In genomic region chr8:95434233-95434632, GRCm38 (mm10) we compare ENCODE assay signal across 8 mouse cellular contexts. TPM values are rescaled to one million over a fixed set of nuclear protein-coding genes. Genes with fewer than 3 reads are reported as not detected.
DNase-seq lines count a peak whose midpoint lies in the region; ATAC-seq and TF ChIP-seq lines count a peak whose summit lies in the region.

No protein-coding gene starts in this region.

- H3K36me3 ChIP-seq in kidney, embryonic 14.5 days (ENCODE audit: control insufficient read depth, insufficient read depth, low read length), result no peaks in the 10 kb centered on the region
- peaks cover 2% of the 10 kb centered on the region for H3K36me3 ChIP-seq in erythroblast, embryonic 14.5 days (ENCODE audit: control insufficient read depth)
- H3K36me3 ChIP-seq in kidney, embryonic 15.5 days, result no peaks in the 10 kb centered on the region
- H3K36me3 ChIP-seq in lung, embryonic 16.5 days (ENCODE audit: control insufficient read depth, insufficient read depth, low read length), result no peaks in the 10 kb centered on the region

- in situ Hi-C loops in Patski (cut with MboI; ENCODE audit: low pct_unique_long_range_greater_than_20kb), result loop anchor here (5.0 to 10.0 kb wide), 2 partner anchors 82 to 179 kb away; partner anchors contain the start of gene Mmp15

- peak overlapping the region; percentile 94 for H3K9ac ChIP-seq in kidney, embryonic 14.5 days (ENCODE audit: low read depth, low read length)
- peak overlapping the region; percentile 94 for H3K9ac ChIP-seq in kidney, embryonic 15.5 days
- peak overlapping the region; percentile 95 for H3K9ac ChIP-seq in lung, embryonic 16.5 days (ENCODE audit: low read length)

- peak overlapping the region; percentile 72 for H3K4me2 ChIP-seq in kidney, embryonic 14.5 days (replicated peaks; ENCODE audit: low read depth, low read length)
- peak overlapping the region; percentile 79 for H3K4me2 ChIP-seq in kidney, embryonic 15.5 days
- H3K4me2 ChIP-seq in lung, embryonic 16.5 days (ENCODE audit: low read depth, low read length), result peak overlapping the region; percentile 93

- DNase-seq in kidney, postnatal 4 days, result no peak
- DNase-seq in Patski (ENCODE audit: low read depth, low spot score), result no peak
- peak; percentile 69 for DNase-seq in yolk sac, embryonic 10.5 days (ENCODE audit: low spot score)
- no peak for DNase-seq in B cell, adult 2 months

- no peaks in the 10 kb centered on the region for H3K9me3 ChIP-seq in kidney, embryonic 14.5 days (ENCODE audit: control insufficient read depth, low read length)
- H3K9me3 ChIP-seq in erythroblast, embryonic 14.5 days (ENCODE audit: control insufficient read depth, low read length), result no peaks in the 10 kb centered on the region
- H3K9me3 ChIP-seq in kidney, embryonic 15.5 days (replicated peaks), result no peaks in the 10 kb centered on the region
- H3K9me3 ChIP-seq in lung, embryonic 16.5 days (ENCODE audit: control insufficient read depth, low read length), result no peaks in the 10 kb centered on the region

- CTCF ChIA-PET in Patski (lab: Charles Lee), result interaction anchor here (1.1 to 2.4 kb wide), 4 partner anchors 12 to 105 kb away, joined by 3 to 7 read pairs (median 4); partner anchors contain the start of gene Usb1

- POLR2A ChIA-PET in Patski (lab: Charles Lee), result interaction anchor here (0.7 kb wide), 2 partner anchors 87 to 102 kb away, joined by 3 to 4 read pairs; partner anchors contain the start of genes Usb1 and Zfp319

- under 1% methylated on average over 25 of the region's 25 CpGs for WGBS in kidney, embryonic 14.5 days
- under 1% methylated on average over 25 of the region's 25 CpGs for WGBS in kidney, embryonic 15.5 days
- WGBS in lung, embryonic 16.5 days, result 0% methylated on average over 25 of the region's 25 CpGs

- H3K4me1 ChIP-seq in kidney, embryonic 14.5 days (ENCODE audit: control insufficient read depth, insufficient read depth, low read length), result peaks cover 30% of the 10 kb centered on the region
- peaks cover 47% of the 10 kb centered on the region for H3K4me1 ChIP-seq in erythroblast, embryonic 14.5 days (ENCODE audit: control insufficient read depth)
- H3K4me1 ChIP-seq in kidney, embryonic 15.5 days, result peaks cover 42% of the 10 kb centered on the region
- peaks cover 30% of the 10 kb centered on the region for H3K4me1 ChIP-seq in lung, embryonic 16.5 days (replicated peaks; ENCODE audit: control insufficient read depth, insufficient read depth, low read length)

- H3K27me3 ChIP-seq in kidney, embryonic 14.5 days (ENCODE audit: control insufficient read depth, insufficient read depth, low read length), result no peaks in the 10 kb centered on the region
- H3K27me3 ChIP-seq in Patski, result no peaks in the 10 kb centered on the region
- no peaks in the 10 kb centered on the region for H3K27me3 ChIP-seq in erythroblast, embryonic 14.5 days (ENCODE audit: control insufficient read depth)
- no peaks in the 10 kb centered on the region for H3K27me3 ChIP-seq in kidney, embryonic 15.5 days
- no peaks in the 10 kb centered on the region for H3K27me3 ChIP-seq in lung, embryonic 16.5 days (ENCODE audit: control insufficient read depth, insufficient read depth, low read depth, low read length)

- peak; percentile 58 for ATAC-seq in kidney, embryonic 14.5 days (ENCODE audit: low FRiP score, low TSS enrichment)
- ATAC-seq in Patski, result peak; percentile 5
- ATAC-seq in kidney, embryonic 15.5 days (replicated peaks; ENCODE audit: low FRiP score), result peak; percentile 71
- peak; percentile 34 for ATAC-seq in lung, embryonic 16.5 days (ENCODE audit: low read depth)

- peak overlapping the region; percentile 97 for H3K4me3 ChIP-seq in kidney, embryonic 14.5 days (ENCODE audit: low read length)
- peak overlapping the region; percentile 93 for H3K4me3 ChIP-seq in erythroblast, embryonic 14.5 days (replicated peaks)
- H3K4me3 ChIP-seq in kidney, embryonic 15.5 days (replicated peaks), result peak overlapping the region; percentile 91
- peak overlapping the region; percentile 100 for H3K4me3 ChIP-seq in lung, embryonic 16.5 days (ENCODE audit: low read length)

- H3K27ac ChIP-seq in kidney, embryonic 14.5 days (ENCODE audit: low read depth, low read length), result peak overlapping the region; percentile 91
- peak overlapping the region; percentile 94 for H3K27ac ChIP-seq in kidney, embryonic 15.5 days
- H3K27ac ChIP-seq in lung, embryonic 16.5 days (ENCODE audit: low read length), result peak overlapping the region; percentile 92

- TF ChIP-seq CTCF in Patski (IDR thresholded peaks at IDR 0.05), result no peak

RNA-seq across cellular contexts. Expression of gene Cfap20, which starts 0.4 kb away (rescaled TPM):
- 164 and 174 TPM in 2 replicates for polyA plus RNA-seq in kidney, embryonic 14.5 days (2014; fragmentation: Nextera tagmentation; extraction: Ambion mirVana)
- polyA plus RNA-seq in Patski (2021), result 64.5 TPM
- polyA plus RNA-seq in erythroblast, embryonic 14.5 days (2012), result 1.1 and 1.5 TPM in 2 replicates
- 138 and 139 TPM in 2 replicates for polyA plus RNA-seq in kidney, embryonic 15.5 days (2015; fragmentation: Nextera tagmentation; extraction: Ambion mirVana)
- 149 and 156 TPM in 2 replicates for polyA plus RNA-seq in lung, embryonic 16.5 days (2015; fragmentation: Nextera tagmentation; extraction: Ambion mirVana)

RNA-seq across cellular contexts. Expression of gene Csnk2a2, which starts 55.6 kb away (rescaled TPM):
- polyA plus RNA-seq in kidney, embryonic 14.5 days (2014; fragmentation: Nextera tagmentation; extraction: Ambion mirVana), result 20.7 and 25.3 TPM in 2 replicates
- polyA plus RNA-seq in Patski (2021), result 87.3 TPM
- 0.80 and 0.85 TPM in 2 replicates for polyA plus RNA-seq in erythroblast, embryonic 14.5 days (2012)
- 9.0 and 10.5 TPM in 2 replicates for polyA plus RNA-seq in kidney, embryonic 15.5 days (2015; fragmentation: Nextera tagmentation; extraction: Ambion mirVana)
- 8.4 and 8.8 TPM in 2 replicates for polyA plus RNA-seq in lung, embryonic 16.5 days (2015; fragmentation: Nextera tagmentation; extraction: Ambion mirVana)

Comparison
In these comparisons a context has a peak if more than half of its experiments do, and no peak if none do; other contexts are left out.
1. ATAC-seq: peak in every context shown above with its lines; median percentile 71 in kidney, embryonic 15.5 days; 58 in kidney, embryonic 14.5 days; 34 in lung, embryonic 16.5 days; 5 in Patski.
2. RNA of gene Cfap20, which starts 0.4 kb away (polyA plus RNA-seq): 164 to 174 TPM in kidney, embryonic 14.5 days, 149 to 156 TPM in lung, embryonic 16.5 days, 138 to 139 TPM in kidney, embryonic 15.5 days and 64.5 TPM in Patski (single experiment); 1.1 to 1.5 TPM in erythroblast, embryonic 14.5 days; every median in the first group is over 10 times any median in the second.
3. Peak in every context shown above with its lines, with median percentiles within 50 percentile points of each other: H3K27ac ChIP-seq, H3K4me2 ChIP-seq, H3K4me3 ChIP-seq and H3K9ac ChIP-seq.